Mouse (Mus musculus): ENCODE results near the gene Plekha1.

Gene Plekha1

GRCm38 (mm10) chr7:130865613-130866591 lies at the start of gene Plekha1:
Plekha1 (plus strand) TSS chr7:130865756.
- in situ Hi-C loops (cut with MseI, MboI), result no loop called here

- in situ Hi-C loops (cut with MseI, MboI), result no loop called here
Observed at GRCm38 (mm10) chr7:130816243-130816642, 49.3 kb upstream of the Plekha1 start.

- in situ Hi-C loops (cut with MseI, MboI), result no loop called here
Observed at GRCm38 (mm10) chr7:130818813-130819212, 46.7 kb upstream of the Plekha1 start.

GRCm38 (mm10) chr7:130819624-130820023 lies 45.9 kb upstream of the Plekha1 start:
- in situ Hi-C loops (cut with MseI, MboI), result no loop called here

GRCm38 (mm10) chr7:130823992-130824391 lies 41.6 kb upstream of the Plekha1 start:
- in situ Hi-C loops (cut with MseI, MboI), result no loop called here

GRCm38 (mm10) chr7:130826343-130826742 lies 39.2 kb upstream of the Plekha1 start:
- in situ Hi-C loops (cut with MseI, MboI), result no loop called here

- in situ Hi-C loops (cut with MseI, MboI), result no loop called here
Observed at GRCm38 (mm10) chr7:130827431-130827830, 38.1 kb upstream of the Plekha1 start.

GRCm38 (mm10) chr7:130827844-130828403 lies 37.6 kb upstream of the Plekha1 start:
- in situ Hi-C loops (cut with MseI, MboI), result no loop called here

GRCm38 (mm10) chr7:130828475-130828874 lies 37.1 kb upstream of the Plekha1 start:
- in situ Hi-C loops (cut with MseI, MboI), result no loop called here

GRCm38 (mm10) chr7:130831586-130831985 lies 34.0 kb upstream of the Plekha1 start:
- in situ Hi-C loops (cut with MseI, MboI), result no loop called here

- in situ Hi-C loops (cut with MseI, MboI), result no loop called here
Observed at GRCm38 (mm10) chr7:130834299-130834698, 31.3 kb upstream of the Plekha1 start.

GRCm38 (mm10) chr7:130834958-130835861 lies 30.3 kb upstream of the Plekha1 start:
- in situ Hi-C loops (cut with MseI, MboI), result no loop called here

GRCm38 (mm10) chr7:130836066-130836465 lies 29.5 kb upstream of the Plekha1 start:
- in situ Hi-C loops (cut with MseI, MboI), result no loop called here

- in situ Hi-C loops (cut with MseI, MboI), result no loop called here
Observed at GRCm38 (mm10) chr7:130837941-130838657, 27.5 kb upstream of the Plekha1 start.

GRCm38 (mm10) chr7:130838658-130839025 lies 26.9 kb upstream of the Plekha1 start:
- in situ Hi-C loops (cut with MseI, MboI), result no loop called here

- in situ Hi-C loops (cut with MseI, MboI), result no loop called here
Observed at GRCm38 (mm10) chr7:130839380-130840100, 26.0 kb upstream of the Plekha1 start.

GRCm38 (mm10) chr7:130847164-130847718 lies 18.3 kb upstream of the Plekha1 start:
- in situ Hi-C loops (cut with MseI, MboI), result no loop called here

GRCm38 (mm10) chr7:130854684-130855292 lies 10.8 kb upstream of the Plekha1 start:
- in situ Hi-C loops (cut with MseI, MboI), result no loop called here

GRCm38 (mm10) chr7:130855681-130856080 lies 9.9 kb upstream of the Plekha1 start:
- in situ Hi-C loops (cut with MseI, MboI), result no loop called here

GRCm38 (mm10) chr7:130857973-130858372 lies 7.6 kb upstream of the Plekha1 start:
- in situ Hi-C loops (cut with MseI, MboI), result no loop called here
